Mouse (Mus musculus) retina, adult 2 months (tissue): ENCODE measurements at regions not wholly inside any gene's neighbourhood (a gene's known extent, or its start where the extent isn't known, plus 50 kb on each side); places are given as distances from the start of the nearest gene placed in this dataset.

Experiments
- DNase-seq: peaks from one replicate; pipeline ENCODE4 v3.0.0-alpha.2; 2012; ENCODE audit warnings: low read depth, low spot score

- DNase-seq: no peak
Observed at GRCm38 (mm10) chr6:31159240-31159639, 200.4 kb upstream of the Klf14 start.

DNA sequence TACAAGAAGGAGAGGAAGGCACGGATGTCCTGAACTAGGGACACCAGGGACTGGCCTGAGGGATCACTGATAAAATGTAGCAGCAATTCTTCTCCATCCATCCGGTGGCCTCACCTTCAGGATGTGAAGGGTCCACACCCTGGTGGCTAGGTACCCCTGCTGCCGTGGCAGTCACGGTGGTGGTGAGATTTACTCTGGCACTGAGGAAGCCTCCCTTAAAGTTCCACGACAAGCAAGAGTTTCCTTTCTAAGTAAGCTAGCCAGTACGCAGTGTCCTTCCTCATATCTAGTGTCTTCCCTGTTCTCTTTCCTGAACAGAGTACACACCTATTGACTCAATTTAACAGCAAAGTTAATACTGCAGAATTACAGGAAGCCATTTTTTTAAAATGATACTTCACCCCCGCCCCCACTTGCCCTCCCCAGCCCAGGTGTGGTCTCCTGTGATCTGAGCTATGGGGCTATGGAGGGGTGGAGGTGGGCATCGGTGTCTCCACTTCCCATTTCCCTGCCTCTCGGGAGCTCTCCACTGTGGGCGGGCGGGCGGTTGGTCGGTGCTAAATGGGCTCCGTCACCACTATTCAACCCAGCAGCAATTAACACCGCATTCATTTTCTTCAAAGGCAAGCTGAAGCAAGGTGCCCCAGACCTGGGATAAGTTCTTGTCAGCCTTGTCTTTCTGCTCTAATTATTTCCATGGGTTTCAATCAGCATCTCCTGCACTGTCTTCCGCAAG, 201.2 kb upstream of the Klf14 start:
- no peak for DNase-seq

GRCm38 (mm10) chr6:31161445-31162340, 202.8 kb upstream of the Klf14 start:
- no peak for DNase-seq

DNA sequence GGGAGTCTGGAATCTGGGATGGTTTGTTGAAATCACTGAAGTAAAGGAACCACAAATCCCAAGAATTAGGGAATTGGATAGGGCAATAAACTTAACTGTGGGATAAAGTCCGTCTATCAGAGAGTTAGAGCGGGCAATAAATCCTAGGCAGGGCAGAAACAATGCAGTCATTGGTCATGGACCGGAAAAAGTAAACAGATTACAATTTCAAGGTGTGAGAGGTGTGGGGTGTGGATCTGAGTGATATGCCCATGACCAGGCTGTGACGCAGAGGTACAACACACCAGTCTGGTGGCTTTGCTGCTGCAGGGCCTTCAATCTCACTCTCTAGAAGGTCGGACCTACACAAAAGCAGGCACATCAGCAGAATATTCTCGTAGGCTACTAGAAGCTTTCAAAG, 206.1 kb upstream of the Klf14 start:
- DNase-seq: no peak

- DNase-seq: no peak
Observed at GRCm38 (mm10) chr6:31166347-31166746, 207.5 kb upstream of the Klf14 start.

DNA sequence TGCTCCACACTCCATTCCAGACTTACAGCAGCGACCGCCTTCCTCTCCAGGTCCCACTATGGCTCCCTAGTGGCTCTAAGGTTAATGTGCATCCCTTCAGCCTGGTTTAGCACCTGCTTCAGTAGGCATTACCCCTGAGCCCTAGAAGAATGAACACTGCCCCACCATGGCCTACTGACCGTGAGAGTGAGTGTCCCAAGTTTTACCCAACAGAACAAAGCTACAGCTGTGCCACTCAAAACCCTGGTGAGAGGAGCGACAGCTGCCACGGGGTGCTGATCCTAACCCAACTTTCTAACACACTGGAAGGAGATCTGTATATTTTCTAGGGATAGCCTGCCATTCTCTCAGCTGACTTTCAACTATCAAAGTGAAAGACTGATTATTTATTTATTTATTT, 208.9 kb upstream of the Klf14 start:
- no peak for DNase-seq

GRCm38 (mm10) chr6:31168730-31169129, 209.9 kb upstream of the Klf14 start:
- no peak for DNase-seq

GRCm38 (mm10) chr6:31169343-31169742, 210.5 kb upstream of the Klf14 start:
- no peak for DNase-seq

- no peak for DNase-seq
Observed at GRCm38 (mm10) chr6:31169868-31170600, 211.2 kb upstream of the Klf14 start.

DNA sequence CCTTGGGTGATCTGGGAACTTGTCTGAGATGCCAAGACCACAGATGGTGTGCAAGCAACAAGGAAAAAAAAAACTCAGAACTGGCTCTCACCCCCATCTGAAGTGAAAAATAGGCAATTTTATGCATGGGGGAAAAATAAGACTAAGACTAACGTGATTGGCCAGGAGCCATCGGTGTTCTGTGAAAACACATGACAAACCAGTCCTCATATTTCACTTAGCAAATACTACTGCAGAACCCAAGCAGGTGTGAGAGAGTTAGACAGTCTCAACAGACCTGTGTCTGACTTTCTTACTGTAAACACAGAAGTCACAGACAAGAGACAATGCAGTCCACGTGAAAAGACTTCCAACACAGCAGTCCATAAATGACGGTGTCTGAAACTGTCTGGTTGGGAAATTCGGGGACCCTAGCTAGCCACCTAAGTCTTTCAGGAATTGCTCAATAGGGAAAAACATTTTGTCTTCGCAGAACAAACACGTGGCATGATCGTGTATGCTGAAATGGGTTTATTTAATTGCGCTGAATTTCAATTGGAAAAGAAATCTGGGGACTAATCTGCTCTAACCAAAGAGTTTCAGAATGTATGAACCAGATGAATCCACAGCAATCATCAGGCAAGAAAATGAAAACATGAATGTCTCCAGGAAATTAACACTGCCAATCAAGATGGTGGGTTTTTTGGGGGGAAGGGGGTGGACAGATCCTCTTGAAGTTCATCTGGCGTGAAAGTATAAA, 213.1 kb upstream of the Klf14 start:
- DNase-seq: no peak

DNA sequence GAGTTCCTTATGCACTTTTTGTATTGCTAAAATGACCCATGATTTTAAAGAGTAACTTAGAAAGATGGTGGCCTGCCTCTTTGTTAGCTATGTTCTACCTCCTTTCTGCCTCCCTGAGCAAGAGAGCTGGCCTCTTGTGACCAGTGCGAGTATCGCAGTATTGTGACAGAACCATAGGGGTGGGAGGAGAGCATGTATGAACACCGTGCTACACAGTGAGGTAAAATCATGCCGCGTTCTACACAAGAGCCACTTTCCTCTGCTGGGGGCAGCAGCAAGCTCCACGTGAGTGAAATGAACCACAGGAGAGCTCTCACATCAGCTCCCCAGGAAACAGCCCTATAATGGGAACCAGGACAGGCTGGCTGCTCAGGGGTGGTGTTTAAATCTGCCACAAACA, 216.9 kb upstream of the Klf14 start:
- DNase-seq: no peak

- DNase-seq: no peak
Observed at GRCm38 (mm10) chr6:31176368-31176767, 217.5 kb upstream of the Klf14 start.

- DNase-seq: no peak
Observed at GRCm38 (mm10) chr6:31176831-31177230, 218.0 kb upstream of the Klf14 start.

DNA sequence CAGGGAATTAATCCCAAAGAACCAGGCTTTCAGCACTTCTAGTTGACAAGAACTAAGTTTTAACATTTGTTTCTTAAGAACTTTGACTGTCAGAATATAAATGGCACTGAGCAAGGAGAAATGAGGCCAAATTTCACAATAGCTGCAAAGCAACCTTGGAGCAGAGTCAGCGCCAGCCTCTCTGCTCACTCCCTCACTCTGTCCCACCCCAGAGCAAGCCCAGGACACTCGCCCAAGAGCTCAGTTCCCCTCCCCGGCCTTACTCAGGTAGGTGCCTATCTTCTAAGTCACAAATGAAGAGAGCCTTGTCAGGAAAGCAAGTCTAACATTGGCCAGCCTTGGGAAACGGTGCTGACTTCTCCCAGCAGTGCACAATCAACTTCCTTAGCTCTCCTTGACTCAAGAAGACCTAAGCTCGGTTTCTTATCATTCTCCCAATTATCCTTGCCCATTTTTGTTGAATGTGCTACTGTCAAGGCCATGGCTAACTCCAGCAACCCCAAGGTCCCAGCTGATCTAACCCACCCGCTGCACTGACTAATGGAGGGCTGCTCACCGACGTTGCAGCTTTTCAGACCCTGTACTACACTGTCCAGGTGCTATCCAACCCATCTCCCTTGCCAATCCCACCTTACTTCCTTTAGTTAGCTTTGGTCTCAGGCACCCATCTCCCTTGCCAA, 219.5 kb upstream of the Klf14 start:
- DNase-seq: no peak

DNA sequence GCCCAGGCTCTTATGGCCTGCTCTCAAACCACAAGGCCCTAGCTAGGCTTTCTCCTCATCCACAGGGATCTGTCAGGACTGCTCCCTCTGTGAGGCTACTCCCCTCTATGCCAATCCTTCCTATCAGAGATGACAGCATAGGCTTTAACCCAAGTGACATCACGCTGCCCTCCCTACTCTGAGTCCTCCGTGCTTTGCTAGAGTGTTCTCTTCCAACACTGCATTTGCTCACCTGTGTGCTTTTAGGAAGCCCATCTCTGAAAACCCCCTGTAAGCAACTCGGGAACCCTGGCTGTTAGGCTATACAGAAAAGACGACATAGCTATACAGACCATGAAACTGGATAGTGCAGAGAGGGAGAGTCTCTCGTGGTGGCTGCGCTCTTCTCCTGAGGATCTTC, 216.3 kb upstream of the Mkln1 start:
- no peak for DNase-seq

- DNase-seq: no peak
Observed at GRCm38 (mm10) chr6:31183127-31183526, 215.4 kb upstream of the Mkln1 start.

GRCm38 (mm10) chr6:31184554-31184953, 214.0 kb upstream of the Mkln1 start:
- no peak for DNase-seq

GRCm38 (mm10) chr6:31185151-31185550, 213.4 kb upstream of the Mkln1 start:
- no peak for DNase-seq

GRCm38 (mm10) chr6:31188066-31188465, 210.5 kb upstream of the Mkln1 start:
- no peak for DNase-seq

DNA sequence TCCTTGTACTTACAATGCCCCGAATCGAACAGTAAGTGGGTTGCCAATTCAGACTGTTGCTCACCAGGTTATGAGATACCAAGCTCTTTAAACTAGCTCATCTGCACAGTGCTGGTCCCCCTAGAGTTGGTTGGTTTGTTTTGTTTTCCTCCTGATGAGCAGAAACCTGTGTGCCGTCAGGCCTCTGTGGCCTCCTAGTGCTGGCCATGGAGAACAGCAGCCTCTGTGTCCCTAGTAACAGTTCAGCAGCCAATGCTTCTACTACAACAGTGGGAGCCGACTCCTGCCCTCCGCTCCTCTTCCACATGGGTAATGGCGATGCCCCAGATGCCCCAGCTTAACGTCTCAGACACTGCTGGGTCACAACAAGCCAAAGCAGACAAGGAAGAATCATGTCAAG, 209.5 kb upstream of the Mkln1 start:
- no peak for DNase-seq

DNA sequence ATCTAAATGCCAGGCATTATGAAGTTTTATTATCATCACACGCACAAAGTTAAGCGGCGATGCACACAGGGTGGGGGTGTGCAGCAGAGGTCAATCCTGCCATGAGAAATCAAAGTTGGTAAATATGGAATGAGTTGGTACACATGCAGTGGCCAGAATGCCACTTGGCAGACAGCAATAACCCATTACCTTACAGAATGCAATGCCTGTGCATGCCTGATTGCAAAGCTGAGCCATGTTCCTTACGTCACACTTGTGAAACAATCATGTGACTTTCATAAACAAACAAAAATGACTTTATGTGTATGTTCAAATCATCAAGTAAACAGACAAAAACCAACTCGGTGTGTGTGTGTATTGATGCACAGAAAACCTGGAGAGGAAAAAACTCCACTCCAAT, 208.5 kb upstream of the Mkln1 start:
- DNase-seq: no peak
